Mouse (Mus musculus): Measurements from ENCODE around the gene Atp6v0b. TPM values are rescaled to one million over a fixed set of nuclear protein-coding genes. Genes with fewer than 3 reads are reported as not detected.

Gene Atp6v0b
- polyA plus RNA-seq, 1 experiment from 2014 or later: 673 TPM

- 0 out of 2 replicates have a peak, but pooled peaks have one; percentile 4 for ATAC-seq
- Histone ChIP-seq H3K36me3 (ENCODE audit: control insufficient read depth, insufficient read depth, low read length) (no peaks in the 10 kb centered on the region), H3K27ac (ENCODE audit: low read length) (peak overlapping the region; percentile 38; the same call in 1 of the 2 replicates), H3K9ac (ENCODE audit: low read depth, low read length) (no peak overlapping the region), H3K4me2 (ENCODE audit: low read length) (no peak overlapping the region), H3K9me3 (replicated peaks; ENCODE audit: control insufficient read depth, low read length, poor library complexity, severe bottlenecking) (no peaks in the 10 kb centered on the region), H3K27me3 (ENCODE audit: control insufficient read depth, insufficient read depth, low read depth, low read length) (no peaks in the 10 kb centered on the region), H3K4me3 (ENCODE audit: low read depth, low read length) (no peak overlapping the region), H3K4me1 (ENCODE audit: control insufficient read depth, insufficient read depth, low read length) (no peaks in the 10 kb centered on the region)
- WGBS: 75% methylated on average over 9 of the region's 9 CpGs
These were observed 32.0 kb downstream of the Atp6v0b start for GRCm38 (mm10) chr4:117855146-117855545.

- 90% methylated on average over 10 of the region's 10 CpGs for WGBS
These were observed 34.8 kb downstream of the Atp6v0b start for GRCm38 (mm10) chr4:117852152-117852868.

GRCm38 (mm10) chr4:117850871-117851270 is 36.3 kb downstream of the Atp6v0b start:
- Histone ChIP-seq H3K27ac (ENCODE audit: low read length) (no peak overlapping the region; the same call in 1 of the 2 replicates), H3K4me1 (ENCODE audit: control insufficient read depth, insufficient read depth, low read length) (peaks cover 4% of the 10 kb centered on the region; the same call in 1 of the 2 replicates), H3K4me2 (ENCODE audit: low read length) (no peak overlapping the region), H3K9me3 (replicated peaks; ENCODE audit: control insufficient read depth, low read length, poor library complexity, severe bottlenecking) (no peaks in the 10 kb centered on the region), H3K36me3 (ENCODE audit: control insufficient read depth, insufficient read depth, low read length) (no peaks in the 10 kb centered on the region), H3K27me3 (ENCODE audit: control insufficient read depth, insufficient read depth, low read depth, low read length) (no peaks in the 10 kb centered on the region), H3K9ac (ENCODE audit: low read depth, low read length) (no peak overlapping the region), H3K4me3 (ENCODE audit: low read depth, low read length) (no peak overlapping the region)
- ATAC-seq: no peak
- WGBS: 74% methylated on average over 7 of the region's 7 CpGs

More at GRCm38 (mm10) chr4:117852152-117852868, 34.8 kb downstream of the Atp6v0b start:
- Histone ChIP-seq H3K36me3 (ENCODE audit: control insufficient read depth, insufficient read depth, low read length) (no peaks in the 10 kb centered on the region), H3K4me3 (ENCODE audit: low read depth, low read length) (no peak overlapping the region), H3K9me3 (replicated peaks; ENCODE audit: control insufficient read depth, low read length, poor library complexity, severe bottlenecking) (no peaks in the 10 kb centered on the region), H3K4me1 (ENCODE audit: control insufficient read depth, insufficient read depth, low read length) (peaks cover 4% of the 10 kb centered on the region; the same call in 1 of the 2 replicates), H3K27ac (ENCODE audit: low read length) (no peak overlapping the region), H3K4me2 (ENCODE audit: low read length) (no peak overlapping the region), H3K27me3 (ENCODE audit: control insufficient read depth, insufficient read depth, low read depth, low read length) (no peaks in the 10 kb centered on the region), H3K9ac (ENCODE audit: low read depth, low read length) (no peak overlapping the region)
- ATAC-seq: no peak

GRCm38 (mm10) chr4:117850176-117850575 is 37.0 kb downstream of the Atp6v0b start:
- H3K27me3 ChIP-seq (ENCODE audit: control insufficient read depth, insufficient read depth, low read depth, low read length): no peaks in the 10 kb centered on the region
- no peak overlapping the region for H3K4me3 ChIP-seq (ENCODE audit: low read depth, low read length)
- no peaks in the 10 kb centered on the region for H3K36me3 ChIP-seq (ENCODE audit: control insufficient read depth, insufficient read depth, low read length)
- H3K9ac ChIP-seq (ENCODE audit: low read depth, low read length): no peak overlapping the region
- no peak for ATAC-seq
- H3K4me2 ChIP-seq (ENCODE audit: low read length): no peak overlapping the region
- H3K27ac ChIP-seq (ENCODE audit: low read length): peak overlapping the region; percentile 45; the same call in 1 of the 2 replicates
- WGBS: 78% methylated on average over 7 of the region's 7 CpGs
- H3K9me3 ChIP-seq (replicated peaks; ENCODE audit: control insufficient read depth, low read length, poor library complexity, severe bottlenecking): no peaks in the 10 kb centered on the region
- H3K4me1 ChIP-seq (ENCODE audit: control insufficient read depth, insufficient read depth, low read length): peaks cover 4% of the 10 kb centered on the region; the same call in 1 of the 2 replicates

GRCm38 (mm10) chr4:117849506-117849905 is 37.6 kb downstream of the Atp6v0b start:
- Histone ChIP-seq H3K9ac (ENCODE audit: low read depth, low read length) (peak overlapping the region; percentile 37), H3K36me3 (ENCODE audit: control insufficient read depth, insufficient read depth, low read length) (no peaks in the 10 kb centered on the region), H3K27me3 (ENCODE audit: control insufficient read depth, insufficient read depth, low read depth, low read length) (no peaks in the 10 kb centered on the region), H3K4me1 (ENCODE audit: control insufficient read depth, insufficient read depth, low read length) (peaks cover 4% of the 10 kb centered on the region; the same call in 1 of the 2 replicates), H3K9me3 (replicated peaks; ENCODE audit: control insufficient read depth, low read length, poor library complexity, severe bottlenecking) (no peaks in the 10 kb centered on the region), H3K4me3 (ENCODE audit: low read depth, low read length) (no peak overlapping the region), H3K4me2 (ENCODE audit: low read length) (no peak overlapping the region), H3K27ac (ENCODE audit: low read length) (0 out of 2 replicates have a peak overlapping the region, but pooled peaks have one; percentile 47)
- ATAC-seq: peak; percentile 75
- WGBS: 16% methylated on average over 5 of the region's 5 CpGs

- H3K27me3 ChIP-seq (ENCODE audit: control insufficient read depth, insufficient read depth, low read depth, low read length): no peaks in the 10 kb centered on the region
- no peaks in the 10 kb centered on the region for H3K9me3 ChIP-seq (replicated peaks; ENCODE audit: control insufficient read depth, low read length, poor library complexity, severe bottlenecking)
- peak overlapping the region; percentile 47 for H3K27ac ChIP-seq (ENCODE audit: low read length)
- H3K4me2 ChIP-seq (ENCODE audit: low read length): no peak overlapping the region
- H3K4me1 ChIP-seq (ENCODE audit: control insufficient read depth, insufficient read depth, low read length): peaks cover 4% of the 10 kb centered on the region; the same call in 1 of the 2 replicates
- no peak; the same call in 1 of the 2 replicates for ATAC-seq
- no peak overlapping the region for H3K4me3 ChIP-seq (ENCODE audit: low read depth, low read length)
- 46% methylated on average over 17 of the region's 17 CpGs for WGBS
- no peaks in the 10 kb centered on the region for H3K36me3 ChIP-seq (ENCODE audit: control insufficient read depth, insufficient read depth, low read length)
- H3K9ac ChIP-seq (ENCODE audit: low read depth, low read length): peak overlapping the region; percentile 37
These were observed 38.1 kb downstream of the Atp6v0b start for GRCm38 (mm10) chr4:117849063-117849462.

GRCm38 (mm10) chr4:117847011-117847410 is 40.1 kb downstream of the Atp6v0b start:
- H3K27me3 ChIP-seq (ENCODE audit: control insufficient read depth, insufficient read depth, low read depth, low read length): no peaks in the 10 kb centered on the region
- no peak overlapping the region for H3K4me3 ChIP-seq (ENCODE audit: low read depth, low read length)
- H3K9ac ChIP-seq (ENCODE audit: low read depth, low read length): no peak overlapping the region
- no peaks in the 10 kb centered on the region for H3K9me3 ChIP-seq (replicated peaks; ENCODE audit: control insufficient read depth, low read length, poor library complexity, severe bottlenecking)
- peaks cover 4% of the 10 kb centered on the region; the same call in 1 of the 2 replicates for H3K4me1 ChIP-seq (ENCODE audit: control insufficient read depth, insufficient read depth, low read length)
- 30% methylated on average over 2 of the region's 2 CpGs for WGBS
- no peaks in the 10 kb centered on the region for H3K36me3 ChIP-seq (ENCODE audit: control insufficient read depth, insufficient read depth, low read length)
- no peak overlapping the region for H3K27ac ChIP-seq (ENCODE audit: low read length)
- ATAC-seq: peak; percentile 50; the same call in 1 of the 2 replicates
- H3K4me2 ChIP-seq (ENCODE audit: low read length): no peak overlapping the region

- H3K4me1 ChIP-seq (ENCODE audit: control insufficient read depth, insufficient read depth, low read length): peaks cover 4% of the 10 kb centered on the region; the same call in 1 of the 2 replicates
These were observed 40.9 kb downstream of the Atp6v0b start for GRCm38 (mm10) chr4:117846261-117846660.

GRCm38 (mm10) chr4:117845316-117845715 is 41.8 kb downstream of the Atp6v0b start:
- Histone ChIP-seq H3K9ac (ENCODE audit: low read depth, low read length) (no peak overlapping the region), H3K27me3 (ENCODE audit: control insufficient read depth, insufficient read depth, low read depth, low read length) (no peaks in the 10 kb centered on the region), H3K4me2 (ENCODE audit: low read length) (no peak overlapping the region), H3K4me1 (ENCODE audit: control insufficient read depth, insufficient read depth, low read length) (peaks cover 4% of the 10 kb centered on the region; the same call in 1 of the 2 replicates), H3K4me3 (ENCODE audit: low read depth, low read length) (no peak overlapping the region), H3K36me3 (ENCODE audit: control insufficient read depth, insufficient read depth, low read length) (no peaks in the 10 kb centered on the region), H3K9me3 (replicated peaks; ENCODE audit: control insufficient read depth, low read length, poor library complexity, severe bottlenecking) (no peaks in the 10 kb centered on the region), H3K27ac (ENCODE audit: low read length) (no peak overlapping the region)
- 69% methylated on average over 11 of the region's 11 CpGs for WGBS
- no peak for ATAC-seq

More at GRCm38 (mm10) chr4:117846261-117846660, 40.9 kb downstream of the Atp6v0b start:
- Histone ChIP-seq H3K9me3 (replicated peaks; ENCODE audit: control insufficient read depth, low read length, poor library complexity, severe bottlenecking) (no peaks in the 10 kb centered on the region), H3K4me2 (ENCODE audit: low read length) (no peak overlapping the region), H3K36me3 (ENCODE audit: control insufficient read depth, insufficient read depth, low read length) (no peaks in the 10 kb centered on the region), H3K4me3 (ENCODE audit: low read depth, low read length) (no peak overlapping the region), H3K9ac (ENCODE audit: low read depth, low read length) (no peak overlapping the region), H3K27ac (ENCODE audit: low read length) (no peak overlapping the region), H3K27me3 (ENCODE audit: control insufficient read depth, insufficient read depth, low read depth, low read length) (no peaks in the 10 kb centered on the region)
- WGBS: 97% methylated on average over 4 of the region's 4 CpGs
- no peak for ATAC-seq
